Mouse (Mus musculus) left cerebral cortex, adult 18-20 months (tissue): ENCODE measurements around the gene Parp11. TPM values are rescaled to one million over a fixed set of nuclear protein-coding genes. Genes with fewer than 3 reads are reported as not detected.

Experiments used
- DNase-seq, 2 experiments: peaks; one replicate each; pipeline ENCODE4 v3.0.0; 2021 to 2022; ENCODE audit warnings: low spot score in 2 of 2, mixed read lengths in 1 of 2
- long read RNA-seq, 2 experiments: library from polyadenylated mRNA; stranded (forward); transcript quantifications; one replicate each; pipeline ENCODE4 v2.0.0; 2021
- total RNA-seq, 2 experiments: library from RNA; stranded (reverse); gene quantifications; 2 replicates each; pipeline ENCODE4 v1.2.3; 2021

Gene Parp11
- total RNA-seq, result 10 to 100 TPM; 35.6 to 36.7 TPM
- long read RNA-seq, experiment 1, partial matches to known transcripts, result 2 of 17 reads
- long read RNA-seq, experiment 1, other reads (novel, unspliced or antisense), result 12 of 17 reads
- long read RNA-seq, experiment 2, partial matches to known transcripts, result 3 of 12 reads
- long read RNA-seq, experiment 2, other reads (novel, unspliced or antisense), result 5 of 12 reads

- peak; percentile 78 to 81 for DNase-seq
Observed at GRCm38 (mm10) chr6:127446436-127446890, at the start of gene Parp11. Gene Parp11, plus strand, starts transcription at chr6:127446840.

DNA sequence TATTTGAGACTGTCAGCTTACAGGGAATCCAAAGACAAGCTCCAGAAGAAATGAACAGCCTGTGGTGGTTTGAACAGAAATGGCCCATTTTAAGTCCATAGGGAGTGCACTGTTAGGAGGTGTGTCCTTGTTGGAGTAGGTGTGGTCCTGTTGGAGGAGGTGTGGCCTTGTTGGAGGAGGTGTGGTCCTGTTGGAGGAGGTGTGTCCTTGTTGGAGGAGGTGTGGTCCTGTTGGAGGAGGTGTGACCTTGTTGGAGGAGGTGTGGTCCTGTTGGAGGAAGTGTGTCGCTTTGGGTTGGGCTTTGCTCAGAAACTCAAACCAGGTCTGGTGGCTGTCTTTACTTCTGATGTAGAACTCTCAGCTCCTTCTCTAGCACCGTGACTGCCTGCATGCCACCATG, 48.6 kb upstream of the Parp11 start:
- no peak for DNase-seq

DNA sequence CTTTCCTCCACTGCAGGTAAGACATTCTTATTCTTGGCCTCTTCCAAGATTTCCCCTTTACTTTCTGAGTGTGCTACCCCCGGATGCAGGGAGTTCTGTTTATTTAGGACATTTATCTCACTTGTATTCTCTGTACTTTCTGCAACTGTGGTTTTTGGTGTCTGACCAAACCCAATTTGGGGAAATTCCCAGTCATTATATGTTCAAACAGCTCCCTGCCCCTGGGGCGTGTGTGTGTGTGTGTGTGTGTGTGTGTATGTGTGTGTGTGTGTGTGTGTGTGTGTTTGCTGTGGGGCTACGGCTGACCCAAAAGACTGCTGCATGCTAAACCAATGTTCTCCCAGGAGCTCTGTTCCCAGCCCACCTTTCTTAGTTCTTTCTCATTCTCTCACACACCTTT, 45.2 kb upstream of the Parp11 start:
- DNase-seq, result no peak

DNA sequence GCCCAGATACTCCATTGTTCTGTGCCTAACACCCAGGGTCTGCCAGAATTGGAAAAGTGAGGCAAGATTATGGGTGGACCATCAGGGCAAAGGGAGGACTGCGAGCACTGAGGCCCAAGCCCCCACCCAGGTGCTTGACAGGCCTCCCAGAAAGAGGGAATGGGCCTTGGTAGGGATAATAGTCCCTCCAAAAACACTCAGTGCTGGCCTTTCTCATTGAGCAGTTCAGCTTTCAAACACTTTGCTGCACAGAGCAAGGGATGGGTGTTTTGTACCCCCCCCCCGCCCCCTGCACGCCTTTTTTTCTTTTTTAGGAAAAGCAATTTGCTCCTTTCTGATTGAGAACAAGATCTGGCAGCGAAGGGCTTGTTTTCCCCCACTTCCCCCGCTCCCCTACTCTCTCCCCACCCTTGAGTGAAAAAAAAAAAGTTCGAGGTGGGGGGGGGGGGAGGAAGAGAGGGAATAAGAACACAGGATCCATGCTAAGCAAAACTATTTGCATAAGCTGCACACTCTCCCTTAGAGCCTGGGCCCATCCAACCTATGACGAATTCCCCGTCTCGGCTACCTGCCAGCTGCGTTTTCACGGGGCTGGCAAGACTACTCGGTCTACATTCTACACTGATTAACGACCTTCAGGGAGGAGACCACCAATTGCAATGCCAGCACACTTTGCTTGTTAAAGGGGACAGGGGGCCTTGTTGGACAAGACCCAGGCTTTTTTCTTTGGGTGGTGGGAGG, 42.4 kb upstream of the Parp11 start:
- peak; percentile 31 to 37 for DNase-seq

DNA sequence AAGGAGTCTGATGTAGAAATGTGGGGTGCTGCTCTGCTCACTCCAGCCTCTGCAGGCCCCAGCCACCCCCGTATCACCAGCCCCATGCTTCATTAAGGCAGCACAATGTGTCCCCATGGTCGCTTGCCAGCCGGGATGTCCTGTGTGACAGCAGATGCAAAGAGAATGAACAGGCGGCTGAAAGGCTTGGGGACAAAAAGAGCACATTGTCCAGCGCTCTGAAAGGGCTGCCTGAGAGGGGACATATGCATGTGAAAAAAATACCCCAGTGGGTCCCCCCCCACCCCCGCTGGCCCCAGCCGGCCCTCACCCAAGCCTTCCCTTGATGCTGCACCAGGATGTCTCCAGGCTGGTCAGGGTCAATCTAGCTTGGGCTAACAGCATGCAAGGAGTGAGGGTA, 41.0 kb upstream of the Parp11 start:
- peak; percentile 24 to 26 for DNase-seq

DNA sequence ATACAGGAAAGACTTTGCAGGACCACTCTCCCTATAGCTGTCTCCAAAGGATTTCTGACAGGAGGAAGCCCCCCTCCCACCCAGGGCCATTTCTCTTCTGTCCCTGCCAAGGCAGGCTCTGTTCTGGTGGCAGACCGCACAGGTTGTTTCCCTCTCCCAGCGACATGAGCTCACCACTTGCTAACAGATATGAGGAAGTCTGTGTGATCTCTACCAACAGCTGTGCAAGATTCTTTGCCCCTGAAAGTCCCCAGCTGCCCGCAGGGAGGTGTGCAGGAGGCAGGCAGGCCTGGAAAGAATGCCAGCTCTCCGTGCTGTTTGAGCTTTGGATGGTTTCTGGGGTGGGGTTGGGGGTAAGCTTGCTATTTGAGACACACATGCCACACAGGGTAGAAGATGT, 38.9 kb upstream of the Parp11 start:
- DNase-seq, result no peak

DNA sequence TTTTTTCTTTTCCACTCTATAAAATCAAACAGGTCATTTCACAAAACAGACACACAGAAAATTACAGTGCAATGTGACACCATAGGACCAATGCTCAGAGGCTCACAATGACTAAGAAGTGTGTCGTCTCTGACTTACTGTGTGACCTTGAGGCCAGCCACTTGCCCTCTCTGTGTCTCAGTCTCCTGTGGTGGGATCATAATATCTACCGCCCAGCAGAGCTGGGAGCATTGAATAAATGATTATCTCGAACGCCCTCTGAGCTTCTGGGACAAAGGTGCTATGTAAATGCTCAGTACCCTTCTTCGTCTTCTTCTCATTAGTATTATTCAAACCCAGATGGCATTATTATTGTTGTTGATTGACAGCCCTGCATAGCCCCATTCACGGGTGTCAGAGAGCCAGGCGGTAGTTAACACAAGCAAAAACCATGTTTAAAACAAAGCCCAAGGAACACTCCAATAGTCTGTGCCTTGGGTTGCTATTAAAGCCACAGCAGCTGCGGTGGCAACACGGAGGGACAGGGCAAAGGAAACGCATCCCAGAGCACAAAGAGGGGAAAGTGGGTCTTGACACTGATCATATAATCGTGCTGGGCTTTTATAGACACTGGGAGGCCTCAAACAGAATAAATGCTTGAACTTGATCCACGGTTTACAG, 29.0 kb upstream of the Parp11 start:
- DNase-seq, result no peak

DNA sequence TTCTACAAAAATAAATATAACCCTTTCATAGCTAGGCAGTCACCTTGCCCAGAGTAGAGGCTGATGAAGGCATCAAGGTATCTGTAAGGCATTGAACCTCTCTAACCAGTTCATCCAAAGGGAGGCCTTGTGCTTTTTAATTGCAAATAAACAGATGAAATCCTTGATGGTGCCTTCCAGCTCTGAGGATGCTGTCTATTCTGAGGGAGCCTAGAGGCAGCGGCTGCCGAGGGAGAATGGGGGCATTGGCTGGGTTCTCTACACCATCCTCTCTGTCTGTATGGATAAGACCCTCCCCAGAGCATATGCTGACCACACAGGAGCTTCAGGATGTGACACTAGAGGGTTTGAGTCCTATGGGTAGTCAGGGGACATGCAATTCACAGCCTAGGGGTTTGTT, 28.3 kb upstream of the Parp11 start:
- no peak for DNase-seq

GRCm38 (mm10) chr6:127420115-127420514, 26.5 kb upstream of the Parp11 start:
- no peak for DNase-seq

- no peak for DNase-seq
Observed at GRCm38 (mm10) chr6:127425095-127425494, 21.5 kb upstream of the Parp11 start.

GRCm38 (mm10) chr6:127430716-127431115, 15.9 kb upstream of the Parp11 start:
- no peak for DNase-seq

GRCm38 (mm10) chr6:127431196-127431766, 15.4 kb upstream of the Parp11 start:
- DNase-seq, result no peak

- DNase-seq, result no peak
Observed at GRCm38 (mm10) chr6:127433886-127434647, 12.6 kb upstream of the Parp11 start.

GRCm38 (mm10) chr6:127434648-127434984, 12.0 kb upstream of the Parp11 start:
- DNase-seq, result no peak

DNA sequence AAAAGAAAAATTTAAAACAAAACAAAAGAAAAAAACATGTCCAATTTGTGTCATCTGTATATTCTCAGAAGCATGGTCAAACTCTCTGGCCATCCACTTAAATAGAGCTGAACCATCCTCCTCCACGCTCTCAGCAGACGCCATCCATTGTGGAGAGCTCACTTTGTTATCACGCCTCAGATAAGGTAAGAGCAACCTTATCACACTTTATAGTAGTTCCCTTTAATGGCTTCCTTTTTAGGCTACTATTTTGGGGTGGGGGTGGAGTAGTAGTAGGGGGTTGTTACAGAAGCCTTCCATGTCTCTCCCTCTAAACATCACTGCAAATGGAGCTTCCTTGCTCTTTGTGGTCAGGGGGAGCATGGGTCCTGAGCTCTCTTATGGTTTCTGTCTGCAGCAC, 7.6 kb upstream of the Parp11 start:
- no peak for DNase-seq

- DNase-seq, result no peak
Observed at GRCm38 (mm10) chr6:127439540-127440195, 7.0 kb upstream of the Parp11 start.

- DNase-seq, result peak in 1 of 2 experiments; percentile 21
Observed at GRCm38 (mm10) chr6:127440416-127441104, 6.1 kb upstream of the Parp11 start.

- no peak for DNase-seq
Observed at GRCm38 (mm10) chr6:127442584-127442983, 4.1 kb upstream of the Parp11 start.

DNA sequence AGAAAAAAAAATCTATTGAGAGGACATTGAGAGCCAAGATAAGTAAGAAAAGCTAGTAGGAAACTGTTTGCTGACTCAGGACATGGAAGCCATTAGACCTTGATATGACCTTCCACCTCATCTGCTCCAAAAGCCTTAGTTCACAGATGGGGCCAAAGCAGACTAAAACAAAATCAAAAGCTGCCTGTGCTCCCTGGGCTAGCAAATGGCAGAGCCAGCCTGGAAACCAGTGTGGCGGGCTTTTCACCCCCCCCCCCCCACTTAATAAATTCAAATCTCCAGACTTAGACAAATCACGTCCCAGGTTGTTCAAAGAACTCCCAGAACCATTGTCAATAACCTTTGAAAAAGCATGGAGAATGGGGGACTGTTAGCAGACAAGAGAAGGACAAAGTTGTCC, 2.7 kb upstream of the Parp11 start:
- no peak for DNase-seq

- no peak for DNase-seq
Observed at GRCm38 (mm10) chr6:127444466-127444865, 2.2 kb upstream of the Parp11 start.
